Mouse (Mus musculus): ENCODE measurements around the gene Sumf1. TPM values are rescaled to one million over a fixed set of nuclear protein-coding genes. Genes with fewer than 3 reads are reported as not detected.

Gene Sumf1
- polyA plus RNA-seq, 2 experiments from 2014 or later, result 4.2 to 4.3 TPM

- no peak for ATAC-seq
Measured at GRCm38 (mm10) chr6:108206145-108206544, 20.8 kb upstream of the Sumf1 start.

- no peak for ATAC-seq
Measured at GRCm38 (mm10) chr6:108204322-108204721, 18.9 kb upstream of the Sumf1 start.

- no peak for ATAC-seq
Measured at GRCm38 (mm10) chr6:108198286-108198685, 12.9 kb upstream of the Sumf1 start.

- ATAC-seq, result no peak
Measured at GRCm38 (mm10) chr6:108197117-108197516, 11.7 kb upstream of the Sumf1 start.

- no peak for ATAC-seq
Measured at GRCm38 (mm10) chr6:108196665-108197064, 11.3 kb upstream of the Sumf1 start.

- no peak for ATAC-seq
Measured at GRCm38 (mm10) chr6:108192632-108193031, 7.2 kb upstream of the Sumf1 start.

- no peak for ATAC-seq
Measured at GRCm38 (mm10) chr6:108190690-108191089, 5.3 kb upstream of the Sumf1 start.

- ATAC-seq, result peak; percentile 6
Measured at GRCm38 (mm10) chr6:108185685-108186009, 265 bp upstream of the Sumf1 start.

DNA sequence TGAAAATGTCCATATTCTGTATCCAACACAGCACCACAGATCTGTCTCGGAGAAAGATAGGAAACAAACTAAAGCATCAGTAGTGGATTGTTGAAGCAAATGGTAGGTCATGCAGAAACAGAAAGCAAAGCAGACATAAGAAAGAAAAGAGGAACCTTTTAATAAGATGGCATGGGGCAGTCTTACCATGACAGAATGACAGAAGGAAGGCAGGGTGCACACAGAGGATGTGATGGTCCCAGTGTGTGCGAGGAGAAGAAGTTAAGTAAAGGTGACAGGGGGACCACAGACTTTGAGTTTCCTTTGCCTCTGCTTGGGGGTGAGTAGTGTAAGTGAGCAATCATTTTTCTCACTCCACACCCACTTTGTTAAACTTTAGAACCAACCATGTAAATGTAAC, 6.3 kb downstream of the Sumf1 start:
- no peak for ATAC-seq

DNA sequence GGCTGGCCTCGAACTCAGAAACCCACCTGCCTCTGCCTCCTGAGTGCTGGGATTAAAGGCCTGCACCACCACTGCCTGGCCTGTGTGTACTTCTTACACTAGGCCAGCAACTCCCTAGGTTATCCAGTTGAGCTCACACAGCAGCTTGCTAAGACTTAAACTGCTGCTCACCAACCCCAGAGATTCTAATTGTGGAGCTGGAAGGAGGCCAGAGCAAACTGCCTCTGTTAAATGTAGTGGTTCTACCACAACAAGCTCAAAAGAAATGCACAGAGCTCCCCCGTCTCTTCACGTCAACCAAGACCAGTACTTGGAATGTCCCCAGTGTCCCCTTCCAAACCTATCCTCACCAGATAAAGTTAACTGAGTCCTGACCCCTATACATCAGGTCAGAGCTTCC, 11.2 kb downstream of the Sumf1 start:
- no peak for ATAC-seq

GRCm38 (mm10) chr6:108172219-108172618, 13.2 kb downstream of the Sumf1 start:
- ATAC-seq, result no peak

- ATAC-seq, result peak; percentile 32
Measured at GRCm38 (mm10) chr6:108169466-108169865, 15.9 kb downstream of the Sumf1 start.

GRCm38 (mm10) chr6:108168723-108169122, 16.7 kb downstream of the Sumf1 start:
- ATAC-seq, result peak; percentile 13

GRCm38 (mm10) chr6:108167946-108168680, 17.3 kb downstream of the Sumf1 start:
- ATAC-seq, result peak; percentile 14

- no peak for ATAC-seq
Measured at GRCm38 (mm10) chr6:108165598-108165997, 19.8 kb downstream of the Sumf1 start.

- peak; percentile 88 for ATAC-seq
Measured at GRCm38 (mm10) chr6:108164935-108165334, 20.4 kb downstream of the Sumf1 start.

GRCm38 (mm10) chr6:108160608-108161007, 24.8 kb downstream of the Sumf1 start:
- no peak for ATAC-seq

DNA sequence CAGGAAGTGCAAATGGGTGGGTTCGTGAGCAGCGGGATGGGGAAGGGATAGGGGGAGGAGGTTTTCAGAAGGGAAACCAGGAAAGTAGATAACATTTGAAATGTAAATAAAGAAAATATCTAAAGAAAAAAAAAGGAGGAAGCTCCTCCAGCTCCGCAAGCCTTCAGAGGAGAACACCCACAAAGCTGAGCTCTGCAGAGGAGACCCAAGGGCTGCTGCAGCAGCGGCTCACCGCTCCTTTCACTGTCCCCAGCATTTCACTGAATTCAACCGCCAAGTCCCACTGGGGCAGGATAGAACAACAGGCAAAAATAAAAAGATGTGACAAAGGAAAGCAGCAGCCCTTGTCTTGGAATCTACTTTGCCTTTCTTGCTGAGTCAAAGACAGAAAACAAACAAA, 28.5 kb downstream of the Sumf1 start:
- ATAC-seq, result no peak

DNA sequence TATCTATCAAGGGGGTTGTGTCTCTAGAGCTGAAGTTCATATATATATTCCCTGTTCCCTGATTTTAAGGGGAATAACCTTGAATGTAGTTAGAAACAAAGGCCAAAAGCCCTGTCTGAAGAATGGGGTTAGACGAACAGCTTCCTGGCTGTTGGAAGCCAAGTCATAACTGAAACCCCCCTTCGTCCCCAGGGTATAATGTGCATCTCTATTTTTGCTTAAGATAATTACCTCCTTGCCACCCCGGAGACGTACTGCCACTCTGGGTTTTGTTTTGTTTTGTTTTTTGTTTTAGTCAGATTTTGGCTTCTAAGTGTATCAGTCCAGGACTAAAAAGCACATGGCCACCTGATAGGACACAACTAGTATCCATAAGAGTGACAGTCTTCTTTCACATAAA, 31.1 kb downstream of the Sumf1 start:
- no peak for ATAC-seq

- ATAC-seq, result no peak
Measured at GRCm38 (mm10) chr6:108152661-108153269, 32.6 kb downstream of the Sumf1 start.

- ATAC-seq, result no peak
Measured at GRCm38 (mm10) chr6:108152081-108152480, 33.3 kb downstream of the Sumf1 start.

GRCm38 (mm10) chr6:108149235-108149634, 36.1 kb downstream of the Sumf1 start:
- ATAC-seq, result no peak

DNA sequence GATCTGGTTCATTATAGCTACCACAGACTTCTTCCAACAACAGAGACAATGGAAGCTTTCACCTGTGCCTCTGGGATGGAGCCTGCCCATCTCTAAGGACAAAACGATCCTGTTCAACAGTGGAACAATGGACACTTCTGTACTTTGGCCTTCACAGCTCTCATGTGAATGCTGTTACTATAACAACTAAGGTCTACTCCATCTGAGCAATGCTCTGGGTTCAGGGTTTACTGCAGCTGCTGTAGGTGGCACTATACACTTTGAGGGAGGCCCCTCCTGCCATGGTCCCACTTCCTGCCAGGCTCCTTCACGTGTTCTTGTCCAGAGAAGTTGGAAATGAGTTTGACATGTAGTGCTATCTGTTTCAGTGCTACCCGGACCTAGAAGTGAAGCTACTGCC, 36.9 kb downstream of the Sumf1 start:
- no peak for ATAC-seq

DNA sequence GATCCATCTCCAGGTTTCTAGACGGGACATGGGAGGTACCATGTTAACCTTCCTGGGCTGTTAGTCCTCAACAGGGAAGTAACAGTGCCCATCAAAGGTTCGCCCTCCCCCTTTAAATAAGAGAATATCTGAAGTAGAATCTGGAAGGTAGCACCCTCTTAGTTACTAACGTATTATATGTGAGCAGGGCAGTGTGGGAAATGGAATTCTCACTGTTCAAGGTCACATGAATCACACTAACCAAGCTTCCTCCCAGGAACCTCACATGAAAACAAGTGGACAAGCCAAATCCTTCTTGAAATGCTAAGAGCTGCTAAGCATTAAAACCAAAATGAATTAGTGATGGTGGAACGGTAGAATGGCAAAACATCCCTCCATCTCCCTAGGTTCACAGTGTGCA, 38.7 kb downstream of the Sumf1 start:
- no peak for ATAC-seq

All from CD4-positive, CD25-positive, alpha-beta regulatory T cell, adult 4 months (primary cell).